Mouse (Mus musculus): ENCODE data around the gene Olfr353. TPM values are rescaled to one million over a fixed set of nuclear protein-coding genes. Genes with fewer than 3 reads are reported as not detected.

Olfr353 gene
- polyA plus RNA-seq (2014; fragmentation: Illumina TruSeq; extraction: RNeasy Lipid Tissue Mini Kit (QIAGEN cat#74804); ENCODE audit: low read depth, low replicate concordance), result not detected

GRCm38 (mm10) chr2:36892836-36893235, at the start of gene Olfr353:
Gene Olfr353 (minus strand): TSS chr2:36892936.

DNA sequence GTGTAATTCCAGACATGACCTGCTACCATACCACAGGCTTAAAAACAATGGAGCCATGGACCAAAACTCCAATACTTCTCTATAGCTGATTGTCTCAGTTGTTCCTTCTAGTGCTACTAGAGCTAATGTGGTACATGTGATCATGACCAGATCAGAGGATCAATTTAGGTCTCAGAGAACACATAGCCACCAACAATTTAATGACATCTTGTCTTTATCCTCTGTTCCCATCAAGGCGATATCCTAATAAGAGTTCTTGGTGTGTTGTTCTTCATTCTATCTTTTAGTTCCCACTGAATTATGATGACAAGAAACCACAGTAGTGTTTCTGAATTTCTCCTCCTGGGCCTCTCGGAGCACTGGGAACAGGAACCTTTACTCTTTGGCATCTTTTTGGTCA, 44.1 kb upstream of the Olfr353 start, which contains the start of gene Olfr356:
Olfr356 (plus strand) TSS at position 301 of the 400 bp plus-strand sequence.

GRCm38 (mm10) chr2:36928797-36929196, 36.1 kb upstream of the Olfr353 start, which contains the start of gene Olfr355:
Gene Olfr355 (minus strand): TSS chr2:36928897.

GRCm38 (mm10) chr2:36905380-36905779, 12.6 kb upstream of the Olfr353 start, which contains the start of gene Olfr354:
Gene Olfr354 (plus strand): TSS chr2:36905680.

DNA sequence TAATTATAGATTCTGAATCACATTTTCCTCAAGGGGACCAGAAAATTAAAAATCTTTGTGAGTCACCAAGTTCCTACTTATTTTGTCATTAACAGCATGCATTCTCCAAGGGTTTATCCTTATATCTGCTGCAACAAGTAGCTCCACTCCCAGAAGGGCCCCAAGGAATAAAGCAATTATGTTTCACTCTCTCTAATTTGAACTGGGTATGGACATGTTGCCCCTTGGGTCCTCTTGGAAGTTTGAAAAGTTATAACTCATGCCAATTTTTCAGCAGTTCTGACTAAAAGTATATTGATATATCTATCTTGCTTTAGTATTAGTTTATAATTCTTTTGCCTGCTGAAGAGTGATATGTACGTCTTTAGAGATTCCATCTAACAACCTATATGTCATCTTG, 24.6 kb downstream of the Olfr353 start, which contains the start of gene Olfr352:
Olfr352 (plus strand) TSS at position 301 of the 400 bp plus-strand sequence.

DNA sequence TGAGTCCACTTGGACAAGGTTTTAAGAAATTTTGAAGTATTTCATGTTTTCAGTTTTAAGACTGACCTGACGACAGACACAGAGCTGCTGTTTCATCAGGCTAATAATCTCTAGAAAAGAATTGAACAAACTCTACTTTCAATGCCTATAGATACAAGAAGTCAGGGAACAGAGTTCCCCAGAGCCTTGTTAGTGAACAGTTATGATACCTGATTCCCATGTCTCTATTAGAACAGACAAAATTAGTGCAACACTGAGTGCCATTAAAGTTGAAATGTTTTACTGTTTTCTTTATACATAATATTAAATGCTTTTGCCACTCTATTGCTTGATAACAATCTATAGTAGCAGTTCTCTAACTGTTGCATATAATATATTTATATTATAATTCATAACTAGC, 30.2 kb downstream of the Olfr353 start, which contains the start of gene Olfr351:
Olfr351 (minus strand) TSS at position 101 of the 400 bp plus-strand sequence.

DNA sequence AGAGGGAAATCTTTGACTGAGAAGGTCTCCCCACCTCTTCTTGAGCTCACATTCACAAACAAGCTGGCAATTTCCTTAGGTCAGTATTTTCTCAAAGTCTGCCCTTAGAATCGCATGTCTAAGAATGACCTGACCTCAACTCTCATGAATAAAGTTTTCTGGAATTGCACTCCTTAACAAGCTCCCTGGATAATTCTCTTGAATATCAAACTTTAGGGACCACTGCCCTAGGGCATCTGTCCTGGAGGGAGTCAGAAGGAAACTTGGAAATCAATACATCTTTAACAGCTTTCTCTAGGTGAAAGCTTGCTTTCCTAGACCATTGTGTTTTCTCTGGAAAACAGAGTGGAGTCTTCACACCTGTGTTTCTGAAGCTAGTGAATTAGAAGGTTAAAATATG, 46.7 kb downstream of the Olfr353 start, which contains the start of gene Olfr350:
Olfr350 (plus strand) TSS at position 301 of the 400 bp plus-strand sequence.

Other genes starting within 250 kb of the Olfr353 start
- gene Olfr346, start 207.1 kb downstream of the Olfr353 start, polyA plus RNA-seq (2014; fragmentation: Illumina TruSeq; extraction: RNeasy Lipid Tissue Mini Kit (QIAGEN cat#74804); ENCODE audit: low read depth, low replicate concordance), result not detected
- gene Olfr347, start 161.0 kb downstream of the Olfr353 start, polyA plus RNA-seq (2014; fragmentation: Illumina TruSeq; extraction: RNeasy Lipid Tissue Mini Kit (QIAGEN cat#74804); ENCODE audit: low read depth, low replicate concordance), result not detected
- not detected for gene Olfr348, start 108.7 kb downstream of the Olfr353 start, polyA plus RNA-seq (2014; fragmentation: Illumina TruSeq; extraction: RNeasy Lipid Tissue Mini Kit (QIAGEN cat#74804); ENCODE audit: low read depth, low replicate concordance)
- not detected for gene Olfr50, start 102.4 kb downstream of the Olfr353 start, polyA plus RNA-seq (2014; fragmentation: Illumina TruSeq; extraction: RNeasy Lipid Tissue Mini Kit (QIAGEN cat#74804); ENCODE audit: low read depth, low replicate concordance)
- not detected for gene Olfr3, start 75.9 kb downstream of the Olfr353 start, polyA plus RNA-seq (2014; fragmentation: Illumina TruSeq; extraction: RNeasy Lipid Tissue Mini Kit (QIAGEN cat#74804); ENCODE audit: low read depth, low replicate concordance)
- not detected for gene Olfr350, start 46.6 kb downstream of the Olfr353 start, polyA plus RNA-seq (2014; fragmentation: Illumina TruSeq; extraction: RNeasy Lipid Tissue Mini Kit (QIAGEN cat#74804); ENCODE audit: low read depth, low replicate concordance)
- gene Olfr351, start 30.3 kb downstream of the Olfr353 start, polyA plus RNA-seq (2014; fragmentation: Illumina TruSeq; extraction: RNeasy Lipid Tissue Mini Kit (QIAGEN cat#74804); ENCODE audit: low read depth, low replicate concordance), result not detected
- gene Olfr352, start 24.5 kb downstream of the Olfr353 start, polyA plus RNA-seq (2014; fragmentation: Illumina TruSeq; extraction: RNeasy Lipid Tissue Mini Kit (QIAGEN cat#74804); ENCODE audit: low read depth, low replicate concordance), result not detected
- gene Olfr354, start 12.7 kb upstream of the Olfr353 start, polyA plus RNA-seq (2014; fragmentation: Illumina TruSeq; extraction: RNeasy Lipid Tissue Mini Kit (QIAGEN cat#74804); ENCODE audit: low read depth, low replicate concordance), result not detected
- not detected for gene Olfr355, start 36.0 kb upstream of the Olfr353 start, polyA plus RNA-seq (2014; fragmentation: Illumina TruSeq; extraction: RNeasy Lipid Tissue Mini Kit (QIAGEN cat#74804); ENCODE audit: low read depth, low replicate concordance)
- not detected for gene Olfr356, start 44.2 kb upstream of the Olfr353 start, polyA plus RNA-seq (2014; fragmentation: Illumina TruSeq; extraction: RNeasy Lipid Tissue Mini Kit (QIAGEN cat#74804); ENCODE audit: low read depth, low replicate concordance)
- not detected for gene Olfr357, start 100.9 kb upstream of the Olfr353 start, polyA plus RNA-seq (2014; fragmentation: Illumina TruSeq; extraction: RNeasy Lipid Tissue Mini Kit (QIAGEN cat#74804); ENCODE audit: low read depth, low replicate concordance)
- not detected for gene Olfr358, start 116.4 kb upstream of the Olfr353 start, polyA plus RNA-seq (2014; fragmentation: Illumina TruSeq; extraction: RNeasy Lipid Tissue Mini Kit (QIAGEN cat#74804); ENCODE audit: low read depth, low replicate concordance)
- gene Olfr360, start 172.8 kb upstream of the Olfr353 start, polyA plus RNA-seq (2014; fragmentation: Illumina TruSeq; extraction: RNeasy Lipid Tissue Mini Kit (QIAGEN cat#74804); ENCODE audit: low read depth, low replicate concordance), result not detected
- gene Olfr361, start 196.4 kb upstream of the Olfr353 start, polyA plus RNA-seq (2014; fragmentation: Illumina TruSeq; extraction: RNeasy Lipid Tissue Mini Kit (QIAGEN cat#74804); ENCODE audit: low read depth, low replicate concordance), result not detected
- gene Olfr362, start 225.0 kb upstream of the Olfr353 start, polyA plus RNA-seq (2014; fragmentation: Illumina TruSeq; extraction: RNeasy Lipid Tissue Mini Kit (QIAGEN cat#74804); ENCODE audit: low read depth, low replicate concordance), result not detected
- not detected for gene Olfr364-ps1, start 246.4 kb upstream of the Olfr353 start, polyA plus RNA-seq (2014; fragmentation: Illumina TruSeq; extraction: RNeasy Lipid Tissue Mini Kit (QIAGEN cat#74804); ENCODE audit: low read depth, low replicate concordance)

Measured in adrenal gland, adult 10 weeks (tissue).